Mouse (Mus musculus) neural tube, embryonic 14.5 days (tissue): ENCODE results near the gene Pip5k1b. TPM values are rescaled to one million over a fixed set of nuclear protein-coding genes. Genes with fewer than 3 reads are reported as not detected.

Experiments used
- ATAC-seq: fragments of 200-750 bp; cut with Nextera tagmentation; 2 replicates; pipeline ENCODE4 v1.8.0; 2017; ENCODE audit warnings: low read depth, mild to moderate bottlenecking, moderate TSS enrichment, moderate library complexity
- H3K27ac ChIP-seq: fragments of 300-500 bp; sonication (generic); 2 replicates; pipeline ENCODE4 v1.5.1; 2014; ENCODE audit warnings: low read depth, mild to moderate bottlenecking, control low read depth, low read length, moderate library complexity, mixed read lengths
- H3K27me3 ChIP-seq: fragments of 300-500 bp; sonication (generic); 2 replicates; pipeline ENCODE4 v1.6.1; 2014; ENCODE audit warnings: low read length; ENCODE audit not compliant: control insufficient read depth, insufficient read depth
- H3K36me3 ChIP-seq: fragments of 300-500 bp; sonication (generic); 2 replicates; pipeline ENCODE4 v1.6.1; 2014; ENCODE audit warnings: low read length, mixed read lengths; ENCODE audit not compliant: control insufficient read depth, insufficient read depth
- H3K4me1 ChIP-seq: fragments of 300-500 bp; sonication (generic); 2 replicates; pipeline ENCODE4 v1.6.1; 2014; ENCODE audit warnings: low read length; ENCODE audit not compliant: control insufficient read depth, insufficient read depth
- H3K4me2 ChIP-seq: fragments of 300-500 bp; sonication (generic); 2 replicates; pipeline ENCODE4 v1.6.1; 2014; ENCODE audit warnings: mild to moderate bottlenecking, low read depth, low read length, control low read depth
- H3K4me3 ChIP-seq: fragments of 300-500 bp; sonication (generic); 2 replicates; pipeline ENCODE4 v1.5.1; 2014; ENCODE audit warnings: low read depth, low read length, control low read depth, mixed read lengths
- H3K9ac ChIP-seq: fragments of 300-500 bp; sonication (generic); replicated peaks from 2 replicates; pipeline ENCODE4 v1.6.1; 2014; ENCODE audit warnings: low read depth, mild to moderate bottlenecking, control low read depth, low read length, mixed read lengths
- H3K9me3 ChIP-seq: fragments of 300-500 bp; sonication (generic); 2 replicates; pipeline ENCODE4 v1.6.1; 2016; ENCODE audit warnings: low read length; ENCODE audit not compliant: control insufficient read depth
- WGBS: fragments of 180-500 bp; shearing (Covaris S2); extraction: QIAGEN DNeasy Blood & Tissue Kit; methylation state at CpG from one replicate; pipeline ENCODE4 v1.1.7; 2014; 5-methylcytosine and 5-hydroxymethylcytosine counted together
- polyA plus RNA-seq: library from polyadenylated mRNA; unstranded; fragments of >200 nt; fragmentation: Nextera tagmentation; extraction: Ambion mirVana; gene quantifications from 2 replicates; pipeline ENCODE4 v1.2.1, GENCODE M21; 2014

Gene Pip5k1b
- polyA plus RNA-seq, 1 experiment from 2014 or later, result 2.1 TPM

DNA sequence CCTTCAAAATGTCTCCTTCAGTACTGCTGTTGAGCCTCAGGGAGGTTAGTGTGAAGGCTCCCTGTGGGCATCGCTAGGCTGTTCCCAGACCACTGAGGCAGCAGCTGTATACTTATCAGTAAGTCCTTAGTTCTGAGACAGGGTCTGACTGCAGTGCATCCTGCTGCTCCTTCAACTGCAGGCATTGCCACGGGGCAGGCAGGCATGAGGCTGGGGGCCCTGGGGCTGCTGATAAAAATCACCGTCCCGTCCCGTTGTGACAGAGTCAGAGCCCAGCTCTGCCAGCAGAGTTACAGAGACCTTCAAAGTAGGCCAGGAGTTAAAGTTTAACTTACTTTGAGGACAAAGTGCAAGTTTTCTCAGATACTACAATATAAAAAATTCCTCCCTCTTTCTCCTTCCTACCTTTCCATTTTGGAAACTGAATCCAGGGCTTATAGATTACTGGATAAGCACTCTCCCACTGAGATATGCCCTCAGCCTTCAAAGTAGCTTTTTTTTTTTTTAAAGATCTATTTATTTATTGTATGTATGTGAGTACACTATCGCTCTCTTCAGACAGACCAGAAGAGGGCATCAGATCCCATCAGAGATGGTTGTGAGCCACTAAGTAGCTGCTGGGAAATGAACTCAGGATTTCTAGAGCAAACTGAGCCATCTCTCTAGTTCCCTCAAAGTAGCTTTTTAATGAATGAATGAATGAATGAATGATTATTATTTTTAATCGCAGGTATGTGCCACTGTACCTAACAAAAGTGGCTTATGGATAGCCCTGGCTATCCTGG is 289.4 kb downstream of the Pip5k1b start:
- 86% methylated on average over 7 of the region's 7 CpGs for WGBS

DNA sequence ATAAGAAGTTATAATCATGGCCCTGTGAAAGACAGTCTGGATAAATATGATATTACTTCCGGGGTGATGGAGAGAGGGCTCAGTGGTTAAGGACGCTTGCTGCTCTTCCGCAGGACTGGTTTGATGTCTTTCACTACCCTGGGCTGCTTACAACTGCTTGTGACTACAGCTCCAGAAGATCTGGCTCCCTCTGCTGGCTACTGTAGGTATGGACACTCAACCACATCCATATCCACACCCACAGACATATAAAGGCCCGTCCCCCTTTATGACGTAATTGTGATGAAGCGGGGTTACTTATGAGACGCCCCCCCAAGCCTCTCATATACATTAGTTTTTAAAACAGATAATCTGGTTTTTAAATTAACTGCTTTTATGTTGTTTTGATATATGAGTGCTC is 290.7 kb downstream of the Pip5k1b start:
- Histone ChIP-seq H3K9ac (no peak overlapping the region), H3K27me3 (no peaks in the 10 kb centered on the region), H3K4me1 (no peaks in the 10 kb centered on the region), H3K9me3 (no peaks in the 10 kb centered on the region), H3K4me2 (no peak overlapping the region), H3K4me3 (no peak overlapping the region), H3K27ac (no peak overlapping the region), H3K36me3 (no peaks in the 10 kb centered on the region)
- WGBS, result 41% methylated on average over 7 of the region's 7 CpGs
- ATAC-seq, result peak; percentile 81

More for the DNA sequence above, 289.4 kb downstream of the Pip5k1b start:
- Histone ChIP-seq H3K9me3 (no peaks in the 10 kb centered on the region), H3K27ac (no peak overlapping the region), H3K27me3 (no peaks in the 10 kb centered on the region), H3K4me1 (no peaks in the 10 kb centered on the region), H3K9ac (no peak overlapping the region), H3K36me3 (no peaks in the 10 kb centered on the region), H3K4me2 (no peak overlapping the region), H3K4me3 (no peak overlapping the region)
- no peak for ATAC-seq

DNA sequence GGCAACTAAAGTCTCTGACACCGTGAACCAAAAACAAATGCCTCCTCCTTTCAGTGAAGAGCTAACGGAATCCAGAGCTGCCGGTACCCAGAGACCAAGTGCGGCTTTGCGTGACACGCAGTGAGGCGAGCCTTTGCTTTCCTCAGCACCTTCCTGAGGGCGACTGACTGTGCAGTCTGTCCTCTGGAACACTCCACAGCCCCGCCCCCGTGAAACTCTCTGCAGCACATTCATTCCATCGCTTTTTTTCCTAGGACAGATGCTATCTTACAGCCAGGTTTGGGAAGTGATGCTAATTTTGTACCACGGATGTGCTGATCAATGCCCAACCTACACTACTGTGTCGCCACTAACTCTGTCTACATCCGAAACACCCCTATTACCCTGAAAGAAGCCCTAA is 292.9 kb downstream of the Pip5k1b start:
- no peaks in the 10 kb centered on the region for H3K4me1 ChIP-seq
- no peaks in the 10 kb centered on the region for H3K36me3 ChIP-seq
- no peak overlapping the region for H3K4me3 ChIP-seq
- H3K9ac ChIP-seq, result no peak overlapping the region
- ATAC-seq, result no peak
- WGBS, result 94% methylated on average over 14 of the region's 14 CpGs
- H3K27me3 ChIP-seq, result no peaks in the 10 kb centered on the region
- H3K9me3 ChIP-seq, result no peaks in the 10 kb centered on the region
- H3K27ac ChIP-seq, result no peak overlapping the region
- no peak overlapping the region for H3K4me2 ChIP-seq

DNA sequence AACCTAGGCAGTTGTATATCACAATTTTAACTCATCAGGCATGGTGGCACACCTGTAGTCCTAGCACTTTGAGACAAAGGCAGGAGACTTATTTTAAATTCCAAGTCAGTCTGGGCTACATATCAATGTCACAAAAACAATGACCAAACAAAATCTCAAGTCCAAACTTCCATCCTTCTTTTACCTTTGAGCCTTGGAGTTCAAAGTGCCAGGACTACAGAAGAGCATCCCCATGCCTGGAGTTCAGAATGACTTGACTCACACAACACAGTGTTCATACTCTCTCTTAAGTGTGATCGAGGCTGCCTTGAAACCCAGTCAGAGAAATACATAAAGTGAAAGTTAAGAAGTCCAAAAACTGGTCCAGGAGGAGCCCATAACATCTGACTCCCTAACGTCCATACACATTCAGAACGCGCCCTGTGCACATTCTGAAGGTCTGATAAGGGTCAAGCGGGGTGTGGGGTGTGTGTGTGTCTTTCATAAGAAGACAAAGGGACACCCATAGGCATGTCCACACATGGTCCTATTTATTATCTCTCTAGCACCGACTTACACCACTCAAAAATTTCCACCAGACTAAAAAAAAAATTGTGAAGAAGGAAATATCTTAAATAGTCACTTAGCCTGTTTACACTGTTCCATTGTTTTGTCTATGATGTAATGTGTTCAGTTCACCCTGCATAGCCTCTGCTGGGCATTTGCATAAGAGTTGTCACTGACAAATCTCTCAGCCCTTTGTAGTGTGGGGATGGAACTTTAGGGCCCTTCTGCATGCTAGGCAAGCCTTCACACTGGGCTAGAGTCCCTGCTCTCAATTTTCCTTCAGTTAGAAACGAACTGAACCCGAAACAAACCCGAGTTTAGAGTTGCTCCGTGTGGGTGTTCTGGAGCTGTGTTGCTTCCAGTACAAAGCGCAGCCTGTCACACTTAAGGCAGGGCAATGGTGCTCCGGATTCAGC is 296.0 kb downstream of the Pip5k1b start:
- Histone ChIP-seq H3K4me2 (no peak overlapping the region), H3K9me3 (no peaks in the 10 kb centered on the region), H3K4me1 (no peaks in the 10 kb centered on the region), H3K27ac (no peak overlapping the region), H3K27me3 (no peaks in the 10 kb centered on the region), H3K4me3 (no peak overlapping the region), H3K36me3 (no peaks in the 10 kb centered on the region), H3K9ac (no peak overlapping the region)
- 53% methylated on average over 12 of the region's 12 CpGs for WGBS
- ATAC-seq, result no peak

DNA sequence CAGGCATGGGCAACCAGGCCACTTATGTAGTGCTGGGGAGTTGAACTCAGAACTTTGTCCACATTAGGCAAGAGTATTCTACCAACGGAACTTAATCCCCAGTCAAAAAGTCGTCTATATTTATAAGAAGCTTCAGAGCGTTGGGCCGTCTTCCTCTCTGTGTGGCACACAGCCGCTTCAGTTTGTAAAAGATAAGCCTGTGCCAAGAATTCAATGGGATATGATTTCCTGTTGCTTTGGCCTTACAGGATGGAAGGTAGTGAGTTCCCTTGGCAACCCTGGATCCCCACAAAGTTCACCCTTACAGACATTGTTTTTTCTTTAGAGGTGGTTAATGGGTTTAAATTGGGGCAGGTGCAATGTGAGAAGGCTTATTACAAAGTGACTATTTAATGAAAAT is 297.3 kb downstream of the Pip5k1b start:
- ATAC-seq, result no peak

DNA sequence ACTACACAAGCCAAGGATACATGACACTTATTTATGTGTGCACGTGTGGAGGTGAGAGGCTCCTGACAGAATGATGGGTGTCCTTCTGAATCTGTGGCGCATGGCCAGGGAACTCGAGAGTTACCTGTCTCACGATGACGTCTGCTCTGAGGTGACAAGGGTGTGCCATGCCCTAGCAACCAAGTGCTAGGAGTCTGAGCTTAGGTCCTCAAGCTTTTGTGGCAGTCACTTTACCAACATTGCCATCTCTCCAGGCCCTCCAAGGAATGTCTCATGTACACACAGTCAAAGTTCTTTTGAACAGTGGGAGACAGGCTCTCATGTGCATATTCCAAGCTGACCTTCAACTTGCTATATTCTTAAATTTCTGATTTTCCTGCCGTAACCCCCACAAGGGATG is 297.7 kb downstream of the Pip5k1b start:
- no peak for ATAC-seq
- no peaks in the 10 kb centered on the region for H3K9me3 ChIP-seq
- 95% methylated on average over 6 of the region's 6 CpGs for WGBS
- no peaks in the 10 kb centered on the region for H3K27me3 ChIP-seq
- H3K27ac ChIP-seq, result no peak overlapping the region
- no peaks in the 10 kb centered on the region for H3K4me1 ChIP-seq
- no peak overlapping the region for H3K4me2 ChIP-seq
- H3K4me3 ChIP-seq, result no peak overlapping the region
- no peaks in the 10 kb centered on the region for H3K36me3 ChIP-seq
- no peak overlapping the region for H3K9ac ChIP-seq

More for the DNA sequence above, 297.3 kb downstream of the Pip5k1b start:
- no peak overlapping the region for H3K4me3 ChIP-seq
- no peaks in the 10 kb centered on the region for H3K9me3 ChIP-seq
- H3K4me2 ChIP-seq, result no peak overlapping the region
- H3K27ac ChIP-seq, result no peak overlapping the region
- H3K27me3 ChIP-seq, result no peaks in the 10 kb centered on the region
- no peak overlapping the region for H3K9ac ChIP-seq
- no peaks in the 10 kb centered on the region for H3K36me3 ChIP-seq
- no peaks in the 10 kb centered on the region for H3K4me1 ChIP-seq
- WGBS, result 89% methylated on average over 5 of the region's 5 CpGs

DNA sequence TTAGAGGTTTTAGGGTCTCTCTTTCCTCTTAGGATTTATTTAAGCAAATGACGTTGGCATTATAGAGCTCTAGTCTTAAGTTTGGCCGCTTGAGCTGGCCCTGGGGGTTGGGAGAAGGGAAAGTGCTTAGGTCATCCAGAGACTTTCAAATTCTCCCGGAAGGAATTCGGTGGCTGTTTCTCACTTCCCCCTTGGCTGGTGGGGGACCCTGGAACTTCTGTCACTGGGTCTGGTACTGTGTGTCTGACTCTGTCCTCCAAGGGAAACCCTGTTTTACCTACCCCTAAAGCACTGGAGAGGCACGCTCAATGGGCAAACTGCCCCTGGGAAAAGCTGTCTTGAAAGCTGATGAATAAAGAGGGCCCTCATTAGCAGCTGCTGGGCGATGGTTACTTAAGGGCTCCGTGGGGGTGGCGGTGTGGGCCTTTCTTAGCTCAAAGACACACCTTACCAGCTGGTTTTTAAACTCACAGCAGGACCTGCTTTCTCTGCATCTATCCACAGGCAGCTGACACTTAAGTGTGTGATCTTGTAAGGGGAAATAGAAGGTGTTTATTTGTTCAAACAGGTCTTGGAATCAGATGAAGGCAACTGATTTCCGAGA is 301.9 kb downstream of the Pip5k1b start:
- Histone ChIP-seq H3K36me3 (no peaks in the 10 kb centered on the region), H3K27ac (no peak overlapping the region), H3K27me3 (no peaks in the 10 kb centered on the region), H3K9me3 (no peaks in the 10 kb centered on the region), H3K9ac (no peak overlapping the region), H3K4me1 (no peaks in the 10 kb centered on the region), H3K4me2 (no peak overlapping the region), H3K4me3 (no peak overlapping the region)
- no peak for ATAC-seq
- 30% methylated on average over 9 of the region's 9 CpGs for WGBS

DNA sequence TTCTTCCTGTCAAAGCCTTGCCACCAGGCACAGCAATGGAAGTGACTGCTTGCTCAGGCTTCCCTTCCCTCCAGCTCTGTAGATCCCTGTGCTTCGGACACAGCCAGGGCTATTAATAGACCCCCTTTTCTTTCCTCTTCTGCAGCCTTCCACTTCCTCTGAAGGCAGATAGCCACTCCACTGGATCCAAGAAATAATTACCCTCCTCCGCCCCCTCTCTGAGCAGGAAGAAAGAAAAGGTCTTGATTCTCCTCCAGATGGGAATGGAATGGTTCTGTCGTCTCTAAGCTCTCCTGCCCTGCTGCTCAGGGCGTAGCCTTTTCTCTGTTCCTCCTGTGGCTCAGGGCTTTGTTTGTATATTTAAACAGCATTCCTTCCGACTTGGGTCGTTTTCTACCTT is 303.8 kb downstream of the Pip5k1b start:
- no peak overlapping the region for H3K4me3 ChIP-seq
- H3K27me3 ChIP-seq, result no peaks in the 10 kb centered on the region
- ATAC-seq, result no peak
- no peak overlapping the region for H3K4me2 ChIP-seq
- no peaks in the 10 kb centered on the region for H3K9me3 ChIP-seq
- no peak overlapping the region for H3K27ac ChIP-seq
- no peaks in the 10 kb centered on the region for H3K36me3 ChIP-seq
- no peaks in the 10 kb centered on the region for H3K4me1 ChIP-seq
- WGBS, result 23% methylated on average over 6 of the region's 6 CpGs
- no peak overlapping the region for H3K9ac ChIP-seq
